Mouse (Mus musculus) common myeloid progenitor, adult 5-6 weeks (primary cell): ENCODE measurements at regions not wholly inside any gene's neighbourhood (a gene's known extent, or its start where the extent isn't known, plus 50 kb on each side); places are given as distances from the start of the nearest gene placed in this dataset.

Experiments used
- ATAC-seq: replicated peaks from 2 replicates; pipeline ENCODE4 v1.8.0; 2016; ENCODE audit warnings: low read depth, mild to moderate bottlenecking, moderate TSS enrichment, inconsistent platforms; ENCODE audit not compliant: poor library complexity, severe bottlenecking

- ATAC-seq: no peak
These were observed 84.0 kb upstream of the Zmiz1 start for GRCm38 (mm10) chr14:25375001-25375400.

GRCm38 (mm10) chr14:25377091-25377490, 81.9 kb upstream of the Zmiz1 start:
- ATAC-seq: no peak

GRCm38 (mm10) chr14:25377554-25377899, 81.5 kb upstream of the Zmiz1 start:
- peak; percentile 16 for ATAC-seq

- ATAC-seq: peak; percentile 82
These were observed 80.9 kb upstream of the Zmiz1 start for GRCm38 (mm10) chr14:25377900-25378716.

GRCm38 (mm10) chr14:25378717-25379224, 80.2 kb upstream of the Zmiz1 start:
- ATAC-seq: peak; percentile 48

- no peak for ATAC-seq
These were observed 75.7 kb upstream of the Zmiz1 start for GRCm38 (mm10) chr14:25383169-25383824.

GRCm38 (mm10) chr14:25385644-25386043, 73.3 kb upstream of the Zmiz1 start:
- no peak for ATAC-seq

GRCm38 (mm10) chr14:25387780-25388179, 71.2 kb upstream of the Zmiz1 start:
- no peak for ATAC-seq

- ATAC-seq: 0 out of 2 replicates have a peak, but pooled peaks have one; percentile 16
These were observed 69.7 kb upstream of the Zmiz1 start for GRCm38 (mm10) chr14:25389314-25389713.

GRCm38 (mm10) chr14:25392412-25392811, 66.6 kb upstream of the Zmiz1 start:
- no peak for ATAC-seq

GRCm38 (mm10) chr14:25392940-25393339, 66.0 kb upstream of the Zmiz1 start:
- peak; percentile 33 for ATAC-seq

- ATAC-seq: no peak
These were observed 64.1 kb upstream of the Zmiz1 start for GRCm38 (mm10) chr14:25394931-25395330.

GRCm38 (mm10) chr14:25396990-25397531, 61.9 kb upstream of the Zmiz1 start:
- ATAC-seq: peak; percentile 74

- no peak for ATAC-seq
These were observed 61.2 kb upstream of the Zmiz1 start for GRCm38 (mm10) chr14:25397751-25398150.

- no peak for ATAC-seq
These were observed 60.2 kb upstream of the Zmiz1 start for GRCm38 (mm10) chr14:25398745-25399144.

GRCm38 (mm10) chr14:25399286-25399685, 59.7 kb upstream of the Zmiz1 start:
- ATAC-seq: no peak

- ATAC-seq: peak; percentile 57
These were observed 57.7 kb upstream of the Zmiz1 start for GRCm38 (mm10) chr14:25401104-25401963.

- no peak for ATAC-seq
These were observed 56.6 kb upstream of the Zmiz1 start for GRCm38 (mm10) chr14:25402409-25402808.

GRCm38 (mm10) chr14:25405191-25405590, 53.8 kb upstream of the Zmiz1 start:
- no peak for ATAC-seq

GRCm38 (mm10) chr14:25406059-25406458, 52.9 kb upstream of the Zmiz1 start:
- no peak for ATAC-seq
